Mouse (Mus musculus) frontal cortex, postnatal 25 days (tissue): ENCODE results near the gene Vmn1r75.

ENCODE experiments used
- DNase-seq, 2 experiments: peaks; one replicate each; pipeline ENCODE4 v3.0.0; 2022; ENCODE audit warnings: low spot score in 2 of 2

The Vmn1r75 gene

GRCm38 (mm10) chr7:11874330-11874729 lies at the start of gene Vmn1r75:
Gene Vmn1r75, plus strand, starts transcription at chr7:11874630.
- no peak for DNase-seq

DNA sequence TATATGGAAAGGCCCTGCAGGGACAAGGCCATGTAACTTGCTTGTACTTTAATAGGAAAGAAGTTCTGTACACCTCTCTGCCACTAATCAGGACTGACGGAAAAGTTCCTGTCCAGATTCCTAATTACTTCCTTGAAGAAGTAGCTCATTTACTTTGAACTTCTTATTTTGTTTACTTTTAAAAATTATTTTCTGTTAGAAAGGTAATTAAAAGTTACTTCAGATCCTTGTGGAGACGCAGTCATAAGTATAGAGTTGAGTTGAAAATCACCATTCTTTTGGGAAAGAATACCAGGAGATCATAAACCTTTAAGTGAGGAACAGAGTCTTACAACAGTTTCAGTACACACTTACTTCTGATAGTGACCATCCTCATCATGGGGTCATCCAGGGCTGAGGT lies 40.8 kb upstream of the Vmn1r75 start, which contains the start of gene Vmn1r74:
TSS of gene Vmn1r74 (plus strand) at position 301 of the 400 bp plus-strand sequence.
- no peak for DNase-seq
